Mouse (Mus musculus) heart, embryonic 16.5 days (tissue): Measurements from ENCODE around the gene Eml4. TPM values are rescaled to one million over a fixed set of nuclear protein-coding genes. Genes with fewer than 3 reads are reported as not detected.

Experiments used
- ATAC-seq: fragments of 200-750 bp; cut with Nextera tagmentation; replicated peaks from 2 replicates; pipeline ENCODE4 v1.8.0; 2017; ENCODE audit warnings: moderate number of reproducible peaks; ENCODE audit not compliant: insufficient read depth, low FRiP score; ENCODE audit errors: extremely low read depth
- H3K27ac ChIP-seq: fragments of 300-500 bp; sonication (generic); 2 replicates; pipeline ENCODE4 v1.5.1; 2014; ENCODE audit warnings: mild to moderate bottlenecking, low read length, control low read depth, moderate library complexity
- H3K27me3 ChIP-seq: fragments of 300-500 bp; sonication (generic); 2 replicates; pipeline ENCODE4 v1.6.1; 2014; ENCODE audit warnings: low read length, mixed read lengths; ENCODE audit not compliant: control insufficient read depth, insufficient read depth
- H3K36me3 ChIP-seq: fragments of 300-500 bp; sonication (generic); 2 replicates; pipeline ENCODE4 v1.6.1; 2014; ENCODE audit not compliant: control insufficient read depth, insufficient read depth
- H3K4me1 ChIP-seq: fragments of 300-500 bp; sonication (generic); 2 replicates; pipeline ENCODE4 v1.6.1; 2014; ENCODE audit warnings: low read length, mixed read lengths; ENCODE audit not compliant: control insufficient read depth, insufficient read depth
- H3K4me2 ChIP-seq: fragments of 300-500 bp; sonication (generic); 2 replicates; pipeline ENCODE4 v1.6.1; 2014; ENCODE audit warnings: low read depth, mild to moderate bottlenecking, control low read depth, low read length
- H3K4me3 ChIP-seq: fragments of 300-500 bp; sonication (generic); 2 replicates; pipeline ENCODE4 v1.5.1; 2014; ENCODE audit warnings: mild to moderate bottlenecking, control low read depth, low read length
- H3K9ac ChIP-seq: fragments of 300-500 bp; sonication (generic); 2 replicates; pipeline ENCODE4 v1.6.1; 2014; ENCODE audit warnings: low read length, control low read depth
- H3K9me3 ChIP-seq: fragments of 300-500 bp; sonication (generic); replicated peaks from 2 replicates; pipeline ENCODE4 v1.6.1; 2016; ENCODE audit warnings: low read length; ENCODE audit not compliant: control insufficient read depth
- WGBS: fragments of 180-500 bp; shearing (Covaris S2); extraction: QIAGEN DNeasy Blood & Tissue Kit; methylation state at CpG from one replicate; pipeline ENCODE4 v1.1.7; 2014; 5-methylcytosine and 5-hydroxymethylcytosine counted together
- polyA plus RNA-seq: library from polyadenylated mRNA; unstranded; fragments of >200 nt; fragmentation: Nextera tagmentation; extraction: Ambion mirVana; gene quantifications from 2 replicates; pipeline ENCODE4 v1.2.1, GENCODE M21; 2015

The Eml4 gene
- polyA plus RNA-seq, 1 experiment from 2014 or later = 12.4 TPM

DNA sequence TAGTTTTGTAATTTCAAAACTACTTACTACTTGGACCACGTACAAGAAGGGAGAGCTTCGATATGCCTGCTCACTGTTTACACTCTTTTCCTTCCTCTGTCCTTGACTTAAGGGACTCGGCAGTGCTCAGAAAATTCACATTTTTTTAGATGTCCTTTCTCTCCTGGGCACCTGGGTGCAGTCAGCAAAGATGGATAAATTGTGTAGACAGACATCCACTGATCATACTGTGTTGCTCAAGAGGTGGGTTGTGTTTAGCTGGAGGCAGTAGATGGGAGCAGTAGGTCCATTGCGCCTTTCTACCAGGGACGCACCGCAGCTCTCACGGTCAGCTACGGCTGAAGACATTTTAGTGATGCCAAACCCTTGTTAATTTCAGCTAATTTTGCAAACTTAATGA is 101.7 kb downstream of the Eml4 start:
- no peaks in the 10 kb centered on the region for H3K27me3 ChIP-seq
- no peak overlapping the region for H3K4me3 ChIP-seq
- H3K9ac ChIP-seq = no peak overlapping the region
- no peaks in the 10 kb centered on the region; the same call in 1 of the 2 replicates for H3K4me1 ChIP-seq
- peaks cover 33% of the 10 kb centered on the region for H3K36me3 ChIP-seq
- no peaks in the 10 kb centered on the region for H3K9me3 ChIP-seq
- H3K4me2 ChIP-seq = no peak overlapping the region
- H3K27ac ChIP-seq = no peak overlapping the region
- no peak for ATAC-seq
- 88% methylated on average over 8 of the region's 8 CpGs for WGBS

DNA sequence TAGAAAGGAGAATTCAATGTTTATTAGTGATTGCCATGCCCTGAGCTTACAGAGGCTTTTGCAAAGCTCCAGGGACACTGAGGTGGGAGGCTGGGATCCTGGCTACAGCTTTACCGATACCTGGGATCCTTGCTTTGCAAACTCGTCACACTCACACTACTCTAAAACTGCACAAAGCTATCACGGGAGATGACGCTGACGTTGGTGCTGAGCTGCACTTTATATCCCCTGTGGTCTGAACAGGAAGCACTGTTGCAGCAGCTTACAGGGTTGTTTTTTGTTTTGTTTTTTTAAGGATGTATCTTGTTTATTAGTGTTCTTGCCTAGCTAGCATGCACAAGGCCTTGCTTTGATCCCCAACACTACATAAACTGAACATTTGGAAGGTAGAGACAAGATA is 102.9 kb downstream of the Eml4 start:
- H3K27me3 ChIP-seq = no peaks in the 10 kb centered on the region
- no peaks in the 10 kb centered on the region; the same call in 1 of the 2 replicates for H3K4me1 ChIP-seq
- no peaks in the 10 kb centered on the region for H3K9me3 ChIP-seq
- H3K36me3 ChIP-seq = peaks cover 42% of the 10 kb centered on the region
- no peak for ATAC-seq
- WGBS = 80% methylated on average over 5 of the region's 5 CpGs
- no peak overlapping the region for H3K9ac ChIP-seq
- H3K27ac ChIP-seq = no peak overlapping the region
- no peak overlapping the region for H3K4me3 ChIP-seq
- H3K4me2 ChIP-seq = no peak overlapping the region

DNA sequence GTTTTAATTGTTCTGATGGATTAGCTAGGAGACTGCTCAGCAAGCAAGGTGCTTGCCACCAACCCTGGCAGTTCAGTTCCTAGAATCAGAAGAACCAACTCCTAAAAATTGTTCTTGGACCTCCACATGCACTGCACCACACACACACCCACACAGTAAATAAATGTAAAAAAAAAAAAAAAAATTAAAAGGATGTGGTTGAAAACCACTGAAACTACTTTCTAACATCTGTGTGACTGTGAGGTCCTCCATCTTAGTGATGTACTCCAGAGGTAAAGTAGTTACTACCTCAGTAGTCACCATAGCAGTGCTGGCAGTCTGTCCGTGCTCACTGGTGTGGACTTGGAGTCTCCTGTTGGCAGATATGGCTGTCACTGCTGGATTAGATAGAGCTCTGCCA is 106.5 kb downstream of the Eml4 start:
- Histone ChIP-seq H3K36me3 (peaks cover 32% of the 10 kb centered on the region), H3K9me3 (no peaks in the 10 kb centered on the region), H3K4me2 (no peak overlapping the region)

DNA sequence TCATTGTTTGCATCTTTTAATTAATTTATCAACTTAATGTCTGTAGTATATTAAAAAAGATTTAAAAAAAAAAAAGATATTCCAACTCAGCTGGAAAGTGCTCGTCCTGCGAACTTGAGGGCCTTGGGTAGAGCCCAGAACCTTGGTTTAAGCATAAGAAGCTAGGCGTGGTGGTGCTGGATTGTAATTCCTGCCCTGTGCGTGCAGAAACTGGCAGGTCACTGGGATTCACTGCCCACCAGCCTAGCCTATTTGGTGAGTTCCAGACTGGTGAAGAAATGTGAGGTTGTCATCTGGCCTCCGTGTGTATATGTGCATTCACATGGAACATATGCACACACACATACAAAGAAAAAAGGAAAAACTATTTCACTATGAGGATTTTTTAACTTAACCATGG is 115.2 kb downstream of the Eml4 start:
- H3K4me2 ChIP-seq = no peak overlapping the region
- no peaks in the 10 kb centered on the region for H3K9me3 ChIP-seq
- no peaks in the 10 kb centered on the region for H3K27me3 ChIP-seq
- H3K27ac ChIP-seq = no peak overlapping the region
- WGBS = 90% methylated on average over 5 of the region's 5 CpGs
- no peak overlapping the region for H3K9ac ChIP-seq
- peaks cover 34% of the 10 kb centered on the region for H3K36me3 ChIP-seq
- ATAC-seq = no peak
- no peak overlapping the region for H3K4me3 ChIP-seq
- H3K4me1 ChIP-seq = no peaks in the 10 kb centered on the region

More for the DNA sequence above, 106.5 kb downstream of the Eml4 start:
- H3K27me3 ChIP-seq = no peaks in the 10 kb centered on the region
- no peak overlapping the region for H3K4me3 ChIP-seq
- ATAC-seq = no peak
- 79% methylated on average over 1 of the region's 1 CpGs for WGBS
- H3K4me1 ChIP-seq = peaks cover 2% of the 10 kb centered on the region; the same call in 1 of the 2 replicates
- H3K9ac ChIP-seq = no peak overlapping the region
- H3K27ac ChIP-seq = no peak overlapping the region

DNA sequence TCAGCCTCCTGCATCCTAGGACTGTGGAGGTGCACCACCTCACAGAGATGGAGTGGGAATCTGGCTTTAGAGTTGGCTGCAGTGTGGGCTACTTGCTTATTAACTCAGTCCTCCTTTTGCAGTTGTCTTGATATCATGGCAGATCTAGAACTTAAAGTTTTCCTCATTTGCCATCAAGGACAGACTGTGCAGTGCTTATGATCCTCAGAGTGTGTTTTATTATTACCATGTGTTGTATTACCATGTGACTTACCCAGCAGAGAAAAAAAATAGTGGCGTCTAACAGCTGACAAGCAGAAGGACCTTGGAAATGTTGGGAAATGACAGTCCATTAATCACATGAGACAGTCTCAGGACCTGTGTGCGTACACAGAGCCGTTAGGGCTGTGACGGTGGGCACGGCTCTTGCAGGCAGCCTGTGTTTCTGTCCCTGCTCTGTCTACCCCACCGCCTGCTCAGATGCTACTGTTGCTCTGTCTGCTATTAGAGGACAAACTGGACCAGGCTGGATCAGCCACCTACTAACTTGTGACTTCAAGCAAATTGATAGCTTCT is 116.0 kb downstream of the Eml4 start:
- Histone ChIP-seq H3K4me1 (no peaks in the 10 kb centered on the region), H3K4me3 (no peak overlapping the region), H3K27me3 (no peaks in the 10 kb centered on the region), H3K9me3 (no peaks in the 10 kb centered on the region), H3K4me2 (no peak overlapping the region), H3K36me3 (peaks cover 33% of the 10 kb centered on the region), H3K9ac (no peak overlapping the region), H3K27ac (no peak overlapping the region)
- 66% methylated on average over 6 of the region's 6 CpGs for WGBS
- ATAC-seq = no peak

DNA sequence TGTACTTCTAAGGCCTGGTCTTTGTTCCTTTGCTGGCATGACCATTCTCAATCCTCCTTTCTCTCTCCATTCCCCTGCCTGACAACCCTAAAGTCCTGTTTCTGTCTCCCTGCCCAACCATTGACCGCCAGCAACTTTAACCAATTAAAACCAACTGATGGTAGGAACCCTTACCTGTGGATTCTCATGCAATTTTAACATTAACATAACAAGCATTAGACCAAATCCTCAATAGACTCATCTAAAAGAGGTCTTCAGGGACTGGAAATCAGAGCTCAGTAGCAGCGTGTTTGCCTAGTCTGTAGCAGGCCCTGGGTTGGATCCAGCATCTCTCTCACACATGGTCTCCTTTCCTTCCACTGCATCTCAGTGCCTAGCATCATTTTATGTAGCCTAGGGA is 118.9 kb downstream of the Eml4 start:
- Histone ChIP-seq H3K9me3 (no peaks in the 10 kb centered on the region), H3K27ac (no peak overlapping the region), H3K4me3 (no peak overlapping the region), H3K27me3 (no peaks in the 10 kb centered on the region), H3K4me2 (no peak overlapping the region), H3K9ac (no peak overlapping the region), H3K36me3 (peaks cover 40% of the 10 kb centered on the region), H3K4me1 (no peaks in the 10 kb centered on the region)
- 94% methylated on average over 2 of the region's 2 CpGs for WGBS
- no peak for ATAC-seq

DNA sequence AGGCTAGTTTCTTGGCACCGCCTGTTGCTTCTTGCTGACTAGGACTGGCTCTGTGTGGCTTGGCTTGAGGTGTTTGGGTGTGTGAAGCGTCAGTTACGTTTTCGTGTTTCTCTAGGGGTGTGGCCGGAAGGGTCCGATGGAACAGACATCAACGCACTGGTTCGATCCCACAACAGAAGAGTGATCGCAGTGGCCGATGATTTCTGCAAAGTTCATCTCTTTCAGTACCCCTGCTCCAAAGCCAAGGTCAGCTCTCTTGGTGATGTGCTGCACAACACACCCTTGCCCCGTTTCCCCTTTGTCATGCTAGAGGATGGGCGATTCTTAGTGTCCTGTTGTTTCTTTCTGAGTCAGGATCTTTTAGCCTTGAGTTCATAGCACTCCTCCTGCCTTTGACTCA is 126.4 kb downstream of the Eml4 start:
- Histone ChIP-seq H3K9ac (no peak overlapping the region), H3K4me1 (no peaks in the 10 kb centered on the region), H3K27ac (no peak overlapping the region), H3K4me3 (no peak overlapping the region), H3K4me2 (no peak overlapping the region), H3K36me3 (peaks cover 63% of the 10 kb centered on the region), H3K9me3 (no peaks in the 10 kb centered on the region), H3K27me3 (no peaks in the 10 kb centered on the region)
- ATAC-seq = no peak
- 96% methylated on average over 12 of the region's 12 CpGs for WGBS

DNA sequence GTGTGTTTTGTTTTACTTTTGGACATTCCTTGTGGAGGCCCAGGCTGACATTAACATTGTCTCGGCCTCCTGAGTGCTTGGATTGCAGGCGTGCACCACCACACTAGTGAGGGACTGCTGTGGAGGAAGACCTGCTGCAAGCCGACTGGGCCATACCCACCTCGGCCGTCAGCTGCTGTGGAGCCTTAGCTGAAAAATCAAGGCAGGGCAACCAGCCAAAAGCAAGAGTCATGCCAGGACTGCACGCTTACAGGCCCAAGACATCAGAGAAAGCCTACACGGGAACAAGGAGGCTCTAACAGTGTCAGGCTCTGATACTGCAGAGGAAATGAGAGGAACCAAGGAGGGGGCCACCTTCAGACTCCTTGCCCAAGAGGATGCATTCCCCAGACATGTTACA is 130.8 kb downstream of the Eml4 start:
- H3K4me1 ChIP-seq = no peaks in the 10 kb centered on the region
- H3K9me3 ChIP-seq = no peaks in the 10 kb centered on the region
- H3K4me2 ChIP-seq = no peak overlapping the region
- H3K9ac ChIP-seq = no peak overlapping the region
- peaks cover 35% of the 10 kb centered on the region for H3K36me3 ChIP-seq
- no peak overlapping the region for H3K4me3 ChIP-seq
- 67% methylated on average over 7 of the region's 7 CpGs for WGBS
- no peaks in the 10 kb centered on the region for H3K27me3 ChIP-seq
- ATAC-seq = no peak
- no peak overlapping the region for H3K27ac ChIP-seq

DNA sequence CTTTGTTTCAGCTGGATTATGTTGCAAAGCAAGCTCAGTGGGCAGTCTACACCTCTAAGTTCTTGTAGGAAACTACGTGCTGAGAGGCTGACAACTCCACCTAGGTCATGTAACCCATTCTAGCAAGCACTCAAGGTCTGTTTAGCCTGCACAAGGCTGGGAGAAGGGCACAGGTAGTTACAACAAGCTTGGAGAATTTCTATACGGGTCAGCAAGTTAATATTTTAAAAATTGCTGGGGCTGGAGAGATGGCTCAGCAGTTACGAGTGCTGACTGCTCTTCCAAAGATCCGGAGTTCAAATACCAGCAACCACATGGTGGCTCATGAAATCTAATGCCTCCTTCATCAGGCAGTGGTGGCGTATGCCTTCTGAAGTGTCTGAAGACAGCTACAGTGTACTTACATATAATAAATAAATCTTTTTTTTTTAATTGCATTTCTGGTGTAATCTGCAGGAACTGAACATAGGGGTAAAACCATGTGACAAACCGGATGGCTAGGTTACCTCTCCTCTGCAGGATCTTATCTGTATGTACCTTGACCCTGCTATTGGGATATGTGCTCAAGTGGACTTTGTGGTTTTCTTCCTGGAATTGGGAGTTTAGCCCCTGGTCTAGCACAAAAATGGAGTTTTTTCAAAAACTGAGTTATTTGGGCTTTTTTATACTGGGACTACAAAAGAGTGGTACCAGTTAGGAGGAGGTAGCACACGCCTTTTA is 132.2 kb downstream of the Eml4 start:
- Histone ChIP-seq H3K4me2 (no peak overlapping the region), H3K9ac (no peak overlapping the region), H3K27ac (no peak overlapping the region), H3K4me1 (no peaks in the 10 kb centered on the region), H3K27me3 (no peaks in the 10 kb centered on the region), H3K4me3 (no peak overlapping the region), H3K36me3 (peaks cover 25% of the 10 kb centered on the region), H3K9me3 (no peaks in the 10 kb centered on the region)
- ATAC-seq = no peak
- WGBS = 87% methylated on average over 7 of the region's 7 CpGs
